Mouse (Mus musculus) heart, embryonic 12.5 days (tissue): ENCODE results near the gene Glipr1l3. TPM values are rescaled to one million over a fixed set of nuclear protein-coding genes. Genes with fewer than 3 reads are reported as not detected.
"Not testable (repeated sequence)": the region's sequence is repeated elsewhere in the genome, so short reads cannot be mapped to it uniquely, and the experiment has no call there.

Source experiments
- ATAC-seq: fragments of 200-750 bp; cut with Nextera tagmentation; 2 replicates; pipeline ENCODE4 v1.8.0; 2017; ENCODE audit warnings: moderate TSS enrichment, moderate library complexity; ENCODE audit not compliant: insufficient number of reproducible peaks, low FRiP score
- H3K27ac ChIP-seq: fragments of 300-500 bp; sonication (generic); 2 replicates; pipeline ENCODE4 v1.5.1; 2016; ENCODE audit warnings: mild to moderate bottlenecking, moderate library complexity; ENCODE audit not compliant: poor library complexity, severe bottlenecking
- H3K27me3 ChIP-seq: fragments of 300-500 bp; sonication (generic); replicated peaks from 2 replicates; pipeline ENCODE4 v1.6.1; 2016; ENCODE audit warnings: mild to moderate bottlenecking, moderate library complexity
- H3K36me3 ChIP-seq: fragments of 300-500 bp; sonication (generic); 2 replicates; pipeline ENCODE4 v1.6.1; 2016; ENCODE audit warnings: mild to moderate bottlenecking, moderate library complexity
- H3K4me1 ChIP-seq: fragments of 300-500 bp; sonication (generic); replicated peaks from 2 replicates; pipeline ENCODE4 v1.6.1; 2016; ENCODE audit warnings: mild to moderate bottlenecking
- H3K4me2 ChIP-seq: fragments of 300-500 bp; sonication (generic); 2 replicates; pipeline ENCODE4 v1.6.1; 2016; ENCODE audit warnings: mild to moderate bottlenecking, moderate library complexity
- H3K4me3 ChIP-seq: fragments of 300-500 bp; sonication (generic); 2 replicates; pipeline ENCODE4 v1.5.1; 2016; ENCODE audit warnings: mild to moderate bottlenecking
- H3K9ac ChIP-seq: fragments of 300-500 bp; sonication (generic); 2 replicates; pipeline ENCODE4 v1.6.1; 2016; ENCODE audit warnings: mild to moderate bottlenecking, moderate library complexity
- H3K9me3 ChIP-seq: fragments of 300-500 bp; sonication (generic); replicated peaks from 2 replicates; pipeline ENCODE4 v1.6.1; 2016; ENCODE audit warnings: mild to moderate bottlenecking, moderate library complexity
- WGBS: fragments of 180-500 bp; shearing (Covaris S2); methylation state at CpG from one replicate; pipeline ENCODE4 v1.1.7; 2016; 5-methylcytosine and 5-hydroxymethylcytosine counted together
- polyA plus RNA-seq: library from polyadenylated mRNA; unstranded; fragments of >200 nt; fragmentation: Nextera tagmentation; extraction: Ambion mirVana; gene quantifications from 2 replicates; pipeline ENCODE4 v1.2.1, GENCODE M21; 2016

Gene Glipr1l3
- polyA plus RNA-seq, 1 experiment from 2014 or later, result not detected

- no peak for ATAC-seq
- Histone ChIP-seq H3K4me1 (no peaks in the 10 kb centered on the region), H3K36me3 (no peaks in the 10 kb centered on the region), H3K4me2 (no peak overlapping the region), H3K9me3 (no peaks in the 10 kb centered on the region), H3K27ac (no peak overlapping the region), H3K4me3 (no peak overlapping the region), H3K27me3 (no peaks in the 10 kb centered on the region), H3K9ac (no peak overlapping the region)
- 81% methylated on average over 7 of the region's 7 CpGs for WGBS
Observed at GRCm38 (mm10) chr10:112110401-112110800, 49.7 kb downstream of the Glipr1l3 start.

- peaks cover 11% of the 10 kb centered on the region for H3K9me3 ChIP-seq
- H3K27ac ChIP-seq, ATAC-seq, H3K36me3 ChIP-seq, H3K4me1 ChIP-seq, H3K4me3 ChIP-seq, H3K4me2 ChIP-seq, H3K27me3 ChIP-seq, H3K9ac ChIP-seq: not testable (repeated sequence)
- 9% methylated on average over 5 of the region's 5 CpGs for WGBS
Observed at GRCm38 (mm10) chr10:112105785-112106184, 54.3 kb downstream of the Glipr1l3 start.

Other genes starting within 250 kb of the Glipr1l3 start
- 29.8 and 32.8 TPM in 2 replicates for gene Krr1, start 187.7 kb downstream of the Glipr1l3 start, polyA plus RNA-seq
- 1.6 and 2.6 TPM in 2 replicates for gene Glipr1, start 157.7 kb downstream of the Glipr1l3 start, polyA plus RNA-seq
- gene Glipr1l1, start 100.1 kb downstream of the Glipr1l3 start, polyA plus RNA-seq, result not detected in 2 replicates
- gene Glipr1l2, start 77.0 kb downstream of the Glipr1l3 start, polyA plus RNA-seq, result not detected in 2 replicates
- 0.19 and 0.21 TPM in 2 replicates for gene Caps2, start 3.3 kb upstream of the Glipr1l3 start, polyA plus RNA-seq
- 1.3 and 1.7 TPM in 2 replicates for gene Kcnc2, start 110.8 kb upstream of the Glipr1l3 start, polyA plus RNA-seq